Mouse (Mus musculus) retina, adult 2 months (tissue): ENCODE results near the gene Magea6.
"Not testable (repeated sequence)": the region's sequence is repeated elsewhere in the genome, so short reads cannot be mapped to it uniquely, and the experiment has no call there.

Source experiments
- DNase-seq: peaks from one replicate; pipeline ENCODE4 v3.0.0-alpha.2; 2012; ENCODE audit warnings: low read depth, low spot score

The Magea6 gene

GRCm38 (mm10) chrX:154935887-154936286, at the start of gene Magea6:
Gene Magea6 (minus strand): TSS chrX:154935987.
- DNase-seq: not testable (repeated sequence)

- not testable (repeated sequence) for DNase-seq
Measured at GRCm38 (mm10) chrX:154949405-154949804, 13.6 kb upstream of the Magea6 start, which contains the start of gene Magea3. Gene Magea3 (minus strand): TSS chrX:154949505.

GRCm38 (mm10) chrX:154890167-154890566, 45.6 kb downstream of the Magea6 start, which contains the start of gene Cldn34b1:
Gene Cldn34b1 (minus strand): TSS chrX:154890267.
- DNase-seq: not testable (repeated sequence)
